Mouse (Mus musculus): ENCODE results near the gene Abca17. TPM values are rescaled to one million over a fixed set of nuclear protein-coding genes. Genes with fewer than 3 reads are reported as not detected.

Abca17 gene
- polyA plus RNA-seq, 1 experiment from 2014 or later = 0.23 TPM

DNA sequence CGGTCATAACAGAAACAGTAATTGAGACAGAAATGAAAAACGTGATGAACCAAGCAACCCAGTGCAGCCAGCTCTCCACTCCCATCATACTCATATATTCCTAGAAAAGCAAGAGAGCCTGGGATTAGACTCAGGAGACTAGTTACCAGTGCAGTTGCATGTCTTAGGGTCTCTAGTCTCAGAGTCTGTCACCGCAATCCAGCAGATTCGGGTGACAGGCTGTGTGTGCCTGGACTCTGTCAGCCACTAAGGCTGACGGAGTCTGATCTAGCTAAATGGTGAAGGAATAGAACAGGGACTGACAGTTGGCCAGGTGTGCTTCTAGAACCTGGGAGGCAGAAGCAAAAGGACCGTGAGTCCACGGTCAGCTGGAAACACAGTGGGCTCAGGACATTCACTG is 23.2 kb downstream of the Abca17 start:
- Histone ChIP-seq H3K27ac (no peak overlapping the region), H3K27me3 (no peaks in the 10 kb centered on the region; the same call in 1 of the 2 replicates), H3K9ac (no peak overlapping the region), H3K4me1 (no peaks in the 10 kb centered on the region), H3K9me3 (no peaks in the 10 kb centered on the region), H3K36me3 (no peaks in the 10 kb centered on the region), H3K4me3 (no peak overlapping the region), H3K4me2 (replicated peaks) (no peak overlapping the region)
- WGBS = 76% methylated on average over 7 of the region's 7 CpGs
- ATAC-seq (ENCODE audit: insufficient number of reproducible peaks, insufficient read depth, low FRiP score, low TSS enrichment) = no peak

- Histone ChIP-seq H3K36me3 (no peaks in the 10 kb centered on the region), H3K9me3 (no peaks in the 10 kb centered on the region; the same call in 1 of the 2 replicates), H3K4me1 (no peaks in the 10 kb centered on the region), H3K27ac (no peak overlapping the region), H3K27me3 (no peaks in the 10 kb centered on the region; the same call in 1 of the 2 replicates), H3K4me2 (replicated peaks) (no peak overlapping the region), H3K9ac (no peak overlapping the region), H3K4me3 (no peak overlapping the region)
- WGBS = 85% methylated on average over 10 of the region's 10 CpGs
- no peak for ATAC-seq (ENCODE audit: insufficient number of reproducible peaks, insufficient read depth, low FRiP score, low TSS enrichment)
Measured at GRCm38 (mm10) chr17:24325051-24325450, 25.8 kb downstream of the Abca17 start.

DNA sequence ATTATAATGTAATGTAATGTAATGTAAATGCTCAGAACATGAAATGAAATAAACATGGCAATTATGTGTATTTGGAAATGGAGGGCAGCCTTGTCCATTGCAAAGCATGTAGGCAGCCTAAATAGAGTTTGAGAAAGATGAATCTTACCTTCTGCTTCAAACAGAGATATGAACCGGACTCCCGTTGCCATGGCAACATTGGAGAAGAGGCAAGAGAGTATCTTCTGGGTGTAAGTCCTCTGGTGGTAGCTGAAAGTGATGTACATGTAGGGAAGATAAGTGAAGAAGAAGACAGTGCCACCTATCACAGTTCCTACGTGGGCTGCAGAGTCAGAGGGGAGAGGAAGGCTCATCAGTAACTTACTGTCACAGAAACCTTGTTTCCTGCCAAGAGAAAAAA is 30.0 kb downstream of the Abca17 start:
- Histone ChIP-seq H3K4me1 (no peaks in the 10 kb centered on the region), H3K4me3 (no peak overlapping the region), H3K27me3 (no peaks in the 10 kb centered on the region), H3K9ac (no peak overlapping the region), H3K4me2 (replicated peaks) (no peak overlapping the region), H3K27ac (no peak overlapping the region), H3K9me3 (peaks cover 3% of the 10 kb centered on the region; the same call in 1 of the 2 replicates), H3K36me3 (no peaks in the 10 kb centered on the region)
- 84% methylated on average over 3 of the region's 3 CpGs for WGBS
- ATAC-seq (ENCODE audit: insufficient number of reproducible peaks, insufficient read depth, low FRiP score, low TSS enrichment) = no peak

DNA sequence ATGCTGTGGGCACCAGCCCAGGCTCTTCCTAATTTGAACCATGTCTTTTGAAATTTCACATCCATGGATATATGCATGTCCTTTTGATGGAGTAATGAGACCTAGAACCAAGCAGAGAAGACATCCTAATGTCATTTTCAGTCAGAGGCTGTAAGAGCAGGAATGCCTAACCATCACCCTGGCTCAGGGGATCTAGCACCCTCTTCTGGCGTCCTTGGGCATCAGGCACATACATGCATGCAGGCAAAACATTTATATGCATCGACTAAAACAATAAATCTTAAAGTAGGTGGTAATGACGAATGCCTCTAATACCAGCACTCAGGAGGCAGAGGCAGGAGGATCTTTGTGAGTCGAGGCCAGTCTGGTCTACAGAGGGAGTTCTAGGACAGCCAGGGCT is 43.4 kb downstream of the Abca17 start:
- Histone ChIP-seq H3K27me3 (no peaks in the 10 kb centered on the region), H3K9me3 (no peaks in the 10 kb centered on the region), H3K4me1 (no peaks in the 10 kb centered on the region), H3K36me3 (no peaks in the 10 kb centered on the region), H3K4me3 (no peak overlapping the region), H3K4me2 (replicated peaks) (no peak overlapping the region), H3K27ac (no peak overlapping the region), H3K9ac (no peak overlapping the region)
- WGBS = 56% methylated on average over 4 of the region's 4 CpGs
- no peak for ATAC-seq (ENCODE audit: insufficient number of reproducible peaks, insufficient read depth, low FRiP score, low TSS enrichment)

DNA sequence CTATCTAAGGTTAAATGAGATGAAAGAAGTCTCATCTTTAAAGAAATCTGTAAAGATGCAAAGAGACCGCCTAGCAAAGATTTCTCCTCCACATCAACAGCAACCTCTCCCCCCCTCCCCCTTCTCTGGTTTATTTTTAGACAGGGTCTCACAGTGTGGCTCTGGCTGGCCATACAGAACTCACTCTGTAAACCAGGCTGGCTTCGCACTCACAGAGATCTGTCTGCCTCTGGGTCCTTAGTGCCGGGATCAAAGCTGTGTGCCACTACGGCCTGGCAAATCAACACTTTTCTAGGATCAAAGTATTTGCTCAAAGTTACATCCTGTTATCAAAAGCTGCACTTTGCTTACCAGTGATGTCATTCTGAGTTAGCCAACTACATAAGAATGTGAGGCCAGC is 50.2 kb downstream of the Abca17 start:
- Histone ChIP-seq H3K4me1 (no peaks in the 10 kb centered on the region), H3K4me3 (no peak overlapping the region), H3K27me3 (no peaks in the 10 kb centered on the region), H3K36me3 (no peaks in the 10 kb centered on the region), H3K9me3 (no peaks in the 10 kb centered on the region), H3K27ac (no peak overlapping the region), H3K9ac (no peak overlapping the region), H3K4me2 (replicated peaks) (no peak overlapping the region)
- ATAC-seq (ENCODE audit: insufficient number of reproducible peaks, insufficient read depth, low FRiP score, low TSS enrichment) = no peak
- WGBS = 71% methylated on average over 4 of the region's 4 CpGs

DNA sequence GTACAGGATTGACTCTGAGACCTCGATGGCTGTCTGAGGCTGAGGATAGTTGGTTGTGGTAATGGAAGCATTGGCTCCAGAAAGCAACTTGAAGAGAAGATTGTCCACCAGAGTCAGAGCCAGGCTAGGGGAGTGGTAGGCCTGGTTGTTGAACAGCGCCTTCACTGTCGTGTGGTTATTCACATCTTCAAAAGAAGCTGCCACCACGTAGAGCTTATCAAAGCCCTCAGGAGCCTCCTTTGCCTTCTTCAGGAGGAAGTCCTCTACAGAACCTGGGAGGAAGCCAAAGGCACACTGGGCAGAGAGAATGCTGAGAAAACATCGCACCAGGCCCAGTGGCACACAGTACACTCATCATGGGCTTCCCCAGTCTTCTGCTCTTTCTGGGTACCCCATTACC is 61.5 kb downstream of the Abca17 start:
- Histone ChIP-seq H3K36me3 (no peaks in the 10 kb centered on the region), H3K4me1 (no peaks in the 10 kb centered on the region), H3K27me3 (no peaks in the 10 kb centered on the region), H3K27ac (no peak overlapping the region), H3K9ac (no peak overlapping the region), H3K9me3 (no peaks in the 10 kb centered on the region), H3K4me2 (replicated peaks) (no peak overlapping the region), H3K4me3 (no peak overlapping the region)
- ATAC-seq (ENCODE audit: insufficient number of reproducible peaks, insufficient read depth, low FRiP score, low TSS enrichment) = no peak
- WGBS = 85% methylated on average over 5 of the region's 5 CpGs

- H3K4me1 ChIP-seq = no peaks in the 10 kb centered on the region
- no peak overlapping the region for H3K4me3 ChIP-seq
- H3K9ac ChIP-seq = no peak overlapping the region
- ATAC-seq (ENCODE audit: insufficient number of reproducible peaks, insufficient read depth, low FRiP score, low TSS enrichment) = no peak
- WGBS = 80% methylated on average over 9 of the region's 9 CpGs
- H3K27ac ChIP-seq = no peak overlapping the region
- H3K36me3 ChIP-seq = no peaks in the 10 kb centered on the region
- H3K27me3 ChIP-seq = no peaks in the 10 kb centered on the region
- H3K9me3 ChIP-seq = no peaks in the 10 kb centered on the region
- H3K4me2 ChIP-seq (replicated peaks) = no peak overlapping the region
Measured at GRCm38 (mm10) chr17:24288477-24288876, 62.4 kb downstream of the Abca17 start.

- ATAC-seq (ENCODE audit: insufficient number of reproducible peaks, insufficient read depth, low FRiP score, low TSS enrichment) = no peak
- Histone ChIP-seq H3K9ac (no peak overlapping the region), H3K27ac (no peak overlapping the region), H3K36me3 (no peaks in the 10 kb centered on the region), H3K27me3 (no peaks in the 10 kb centered on the region), H3K4me3 (no peak overlapping the region), H3K4me1 (no peaks in the 10 kb centered on the region), H3K4me2 (replicated peaks) (no peak overlapping the region), H3K9me3 (no peaks in the 10 kb centered on the region)
- 73% methylated on average over 3 of the region's 3 CpGs for WGBS
Measured at GRCm38 (mm10) chr17:24285680-24286079, 65.2 kb downstream of the Abca17 start.

GRCm38 (mm10) chr17:24283266-24283818 is 67.5 kb downstream of the Abca17 start:
- H3K9ac ChIP-seq = no peak overlapping the region
- no peaks in the 10 kb centered on the region for H3K36me3 ChIP-seq
- no peak overlapping the region for H3K27ac ChIP-seq
- H3K4me1 ChIP-seq = no peaks in the 10 kb centered on the region
- WGBS = 73% methylated on average over 9 of the region's 9 CpGs
- no peak overlapping the region for H3K4me3 ChIP-seq
- H3K27me3 ChIP-seq = no peaks in the 10 kb centered on the region
- no peak overlapping the region for H3K4me2 ChIP-seq (replicated peaks)
- no peaks in the 10 kb centered on the region for H3K9me3 ChIP-seq
- ATAC-seq (ENCODE audit: insufficient number of reproducible peaks, insufficient read depth, low FRiP score, low TSS enrichment) = no peak

- no peaks in the 10 kb centered on the region for H3K9me3 ChIP-seq
- no peak overlapping the region for H3K4me3 ChIP-seq
- H3K36me3 ChIP-seq = no peaks in the 10 kb centered on the region
- no peak overlapping the region for H3K4me2 ChIP-seq (replicated peaks)
- WGBS = 70% methylated on average over 4 of the region's 4 CpGs
- ATAC-seq (ENCODE audit: insufficient number of reproducible peaks, insufficient read depth, low FRiP score, low TSS enrichment) = no peak
- no peaks in the 10 kb centered on the region for H3K27me3 ChIP-seq
- H3K4me1 ChIP-seq = no peaks in the 10 kb centered on the region
- H3K9ac ChIP-seq = no peak overlapping the region
- H3K27ac ChIP-seq = no peak overlapping the region
Measured at GRCm38 (mm10) chr17:24282637-24283036, 68.2 kb downstream of the Abca17 start.

GRCm38 (mm10) chr17:24279907-24280306 is 71.0 kb downstream of the Abca17 start:
- 84% methylated on average over 4 of the region's 4 CpGs for WGBS
- H3K4me1 ChIP-seq = no peaks in the 10 kb centered on the region

GRCm38 (mm10) chr17:24267133-24267532 is 83.7 kb downstream of the Abca17 start:
- no peak for ATAC-seq (ENCODE audit: insufficient number of reproducible peaks, insufficient read depth, low FRiP score, low TSS enrichment)
- H3K27me3 ChIP-seq = no peaks in the 10 kb centered on the region
- no peaks in the 10 kb centered on the region for H3K9me3 ChIP-seq
- no peaks in the 10 kb centered on the region for H3K36me3 ChIP-seq
- no peaks in the 10 kb centered on the region for H3K4me1 ChIP-seq
- no peak overlapping the region for H3K27ac ChIP-seq
- no peak overlapping the region for H3K4me2 ChIP-seq (replicated peaks)
- H3K4me3 ChIP-seq = no peak overlapping the region
- WGBS = 71% methylated on average over 1 of the region's 1 CpGs
- H3K9ac ChIP-seq = no peak overlapping the region

More at GRCm38 (mm10) chr17:24279907-24280306, 71.0 kb downstream of the Abca17 start:
- ATAC-seq (ENCODE audit: insufficient number of reproducible peaks, insufficient read depth, low FRiP score, low TSS enrichment) = no peak
- H3K27me3 ChIP-seq = no peaks in the 10 kb centered on the region
- no peak overlapping the region for H3K9ac ChIP-seq
- H3K27ac ChIP-seq = no peak overlapping the region
- no peaks in the 10 kb centered on the region for H3K36me3 ChIP-seq
- no peak overlapping the region for H3K4me2 ChIP-seq (replicated peaks)
- no peaks in the 10 kb centered on the region for H3K9me3 ChIP-seq
- no peak overlapping the region for H3K4me3 ChIP-seq

- H3K4me3 ChIP-seq = no peak overlapping the region
- no peaks in the 10 kb centered on the region for H3K27me3 ChIP-seq
- no peaks in the 10 kb centered on the region for H3K36me3 ChIP-seq
- 82% methylated on average over 2 of the region's 2 CpGs for WGBS
- no peak overlapping the region for H3K9ac ChIP-seq
- no peaks in the 10 kb centered on the region for H3K4me1 ChIP-seq
- no peak overlapping the region for H3K4me2 ChIP-seq (replicated peaks)
- no peak for ATAC-seq (ENCODE audit: insufficient number of reproducible peaks, insufficient read depth, low FRiP score, low TSS enrichment)
- no peak overlapping the region for H3K27ac ChIP-seq
- H3K9me3 ChIP-seq = no peaks in the 10 kb centered on the region
Measured at GRCm38 (mm10) chr17:24264766-24265165, 86.1 kb downstream of the Abca17 start.

All from embryonic facial prominence, embryonic 12.5 days (tissue).